Mouse (Mus musculus) adrenal gland, adult 8-10 months (tissue): ENCODE data around the gene Fnip2. TPM values are rescaled to one million over a fixed set of nuclear protein-coding genes. Genes with fewer than 3 reads are reported as not detected.
"Not testable (repeated sequence)": the region's sequence is repeated elsewhere in the genome, so short reads cannot be mapped to it uniquely, and the experiment has no call there.

Experiments used
- DNase-seq: peaks from one replicate; pipeline ENCODE4 v3.0.0; 2022
- total RNA-seq, 4 experiments: library from RNA; stranded (reverse); gene quantifications; 2 replicates each; pipeline ENCODE4 v1.2.4; 2022

Fnip2 gene
- total RNA-seq, 4 experiments from 2014 or later: 9.1 to 13.0 (median 10.3) TPM

GRCm38 (mm10) chr3:79474911-79475310 is 92.7 kb downstream of the Fnip2 start:
- DNase-seq: no peak

- peak; percentile 31 for DNase-seq
These were observed 95.2 kb downstream of the Fnip2 start for GRCm38 (mm10) chr3:79472362-79472761.

- DNase-seq: no peak
These were observed 98.2 kb downstream of the Fnip2 start for GRCm38 (mm10) chr3:79469440-79469839.

GRCm38 (mm10) chr3:79458651-79459275 is 108.8 kb downstream of the Fnip2 start:
- no peak for DNase-seq

GRCm38 (mm10) chr3:79455761-79456160 is 111.8 kb downstream of the Fnip2 start:
- DNase-seq: no peak

GRCm38 (mm10) chr3:79452696-79453263 is 114.8 kb downstream of the Fnip2 start:
- DNase-seq: no peak

- no peak for DNase-seq
These were observed 118.2 kb downstream of the Fnip2 start for GRCm38 (mm10) chr3:79449361-79449760.

- DNase-seq: no peak
These were observed 119.2 kb downstream of the Fnip2 start for GRCm38 (mm10) chr3:79448421-79448820.

GRCm38 (mm10) chr3:79446648-79447047 is 120.9 kb downstream of the Fnip2 start:
- not testable (repeated sequence) for DNase-seq

- DNase-seq: no peak
These were observed 121.5 kb downstream of the Fnip2 start for GRCm38 (mm10) chr3:79446124-79446523.

GRCm38 (mm10) chr3:79445041-79445440 is 122.6 kb downstream of the Fnip2 start:
- no peak for DNase-seq

GRCm38 (mm10) chr3:79443850-79444249 is 123.7 kb downstream of the Fnip2 start:
- no peak for DNase-seq

- DNase-seq: no peak
These were observed 126.6 kb downstream of the Fnip2 start for GRCm38 (mm10) chr3:79440976-79441491.

GRCm38 (mm10) chr3:79438276-79438675 is 129.3 kb downstream of the Fnip2 start:
- no peak for DNase-seq

GRCm38 (mm10) chr3:79436186-79436585 is 131.4 kb downstream of the Fnip2 start:
- no peak for DNase-seq

GRCm38 (mm10) chr3:79434985-79435384 is 132.6 kb downstream of the Fnip2 start:
- DNase-seq: no peak

GRCm38 (mm10) chr3:79434436-79434835 is 133.2 kb downstream of the Fnip2 start:
- no peak for DNase-seq

- DNase-seq: no peak
These were observed 134.0 kb downstream of the Fnip2 start for GRCm38 (mm10) chr3:79433593-79433992.

- no peak for DNase-seq
These were observed 142.2 kb downstream of the Fnip2 start for GRCm38 (mm10) chr3:79425441-79425840.

- DNase-seq: no peak
These were observed 148.7 kb downstream of the Fnip2 start for GRCm38 (mm10) chr3:79418921-79419320.

GRCm38 (mm10) chr3:79416944-79417680 is 150.5 kb downstream of the Fnip2 start:
- no peak for DNase-seq

- DNase-seq: no peak
These were observed 151.7 kb downstream of the Fnip2 start for GRCm38 (mm10) chr3:79415929-79416328.

- DNase-seq: no peak
These were observed 152.5 kb downstream of the Fnip2 start for GRCm38 (mm10) chr3:79415081-79415480.

GRCm38 (mm10) chr3:79413492-79413891 is 154.1 kb downstream of the Fnip2 start:
- DNase-seq: no peak
